Comparison of ENCODE assay signal across 9 mouse cellular contexts in the genomic region with DNA sequence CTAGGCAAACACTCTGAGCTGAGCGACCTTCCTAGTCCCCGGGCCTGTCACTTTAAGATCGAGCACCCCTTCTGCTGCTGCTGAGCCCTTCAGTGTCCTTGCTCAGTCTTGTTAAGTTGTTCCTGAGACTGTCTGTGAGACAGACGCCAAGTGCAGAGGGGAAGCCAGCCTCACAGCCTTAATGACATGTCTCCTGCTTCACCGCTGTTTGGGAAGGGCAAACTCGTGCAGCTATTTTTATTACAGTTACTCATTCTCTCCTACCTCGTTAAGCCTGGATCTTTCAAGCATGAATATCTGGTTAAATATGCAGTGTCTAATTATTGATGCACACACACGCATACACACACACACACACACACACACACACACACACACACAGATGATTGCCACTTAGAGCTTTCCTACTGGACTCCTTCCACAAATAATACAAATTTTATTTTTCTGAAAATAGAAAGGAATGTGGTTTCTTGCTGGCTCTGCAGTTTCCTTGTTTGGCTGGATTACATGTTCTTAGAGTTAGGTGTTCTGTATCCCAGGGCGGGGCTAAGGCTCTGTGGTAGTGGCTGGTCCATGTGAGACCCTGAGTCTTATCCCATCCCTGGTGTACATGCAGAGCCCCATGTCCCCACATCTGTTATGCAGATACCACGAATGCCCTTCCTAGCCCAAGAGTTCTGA. TPM values are rescaled to one million over a fixed set of nuclear protein-coding genes. Genes with fewer than 3 reads are reported as not detected.
A peak's percentile ranks its signal among the peaks of the same experiment; 100 is the strongest.
DNase-seq lines count a peak whose midpoint lies in the region; ATAC-seq lines count a peak whose summit lies in the region.
"Had no signal": no experiment of that assay in that cellular context is flagged by ENCODE, and none has a peak within 500 bp of the region (broad histone marks: within the 10 kb centered on the region; RNA-seq: fewer than 3 reads in every experiment).

No protein-coding gene starts in this region.

- H3K4me2 ChIP-seq in forebrain, embryonic 13.5 days, result no peak overlapping the region
- no peak overlapping the region for H3K4me2 ChIP-seq in hindbrain, embryonic 14.5 days (replicated peaks)
- peak overlapping the region; percentile 9; the same call in 1 of the 2 replicates for H3K4me2 ChIP-seq in limb, embryonic 13.5 days (replicated peaks)

- no peak overlapping the region for H3K4me3 ChIP-seq in forebrain, embryonic 13.5 days
- no peak overlapping the region for H3K4me3 ChIP-seq in hindbrain, embryonic 14.5 days (replicated peaks; ENCODE audit: low read length)
- H3K4me3 ChIP-seq in limb, embryonic 13.5 days, result no peak overlapping the region
- H3K4me3 ChIP-seq: erythroblast, embryonic 14.5 days had no signal

- peak overlapping the region; percentile 99 for H3K27ac ChIP-seq in forebrain, embryonic 13.5 days
- H3K27ac ChIP-seq in hindbrain, embryonic 14.5 days, result peak overlapping the region; percentile 96
- H3K27ac ChIP-seq in limb, embryonic 13.5 days, result peak overlapping the region; percentile 98

- no peaks in the 10 kb centered on the region for H3K27me3 ChIP-seq in forebrain, embryonic 13.5 days
- H3K27me3 ChIP-seq in hindbrain, embryonic 14.5 days (ENCODE audit: control insufficient read depth, insufficient read depth, low read length), result no peaks in the 10 kb centered on the region
- H3K27me3 ChIP-seq in limb, embryonic 13.5 days, result no peaks in the 10 kb centered on the region

- peaks cover 59% of the 10 kb centered on the region for H3K4me1 ChIP-seq in forebrain, embryonic 13.5 days
- H3K4me1 ChIP-seq in hindbrain, embryonic 14.5 days (replicated peaks; ENCODE audit: control insufficient read depth, insufficient read depth, low read length), result peaks cover 47% of the 10 kb centered on the region
- peaks cover 74% of the 10 kb centered on the region for H3K4me1 ChIP-seq in limb, embryonic 13.5 days

- 41% methylated on average over 10 of the region's 10 CpGs for WGBS in forebrain, embryonic 13.5 days
- 53% methylated on average over 10 of the region's 10 CpGs for WGBS in hindbrain, embryonic 14.5 days
- WGBS in limb, embryonic 13.5 days, result 33% methylated on average over 10 of the region's 10 CpGs

- H3K36me3 ChIP-seq in forebrain, embryonic 13.5 days (ENCODE audit: poor library complexity, severe bottlenecking), result no peaks in the 10 kb centered on the region
- no peaks in the 10 kb centered on the region for H3K36me3 ChIP-seq in hindbrain, embryonic 14.5 days (replicated peaks; ENCODE audit: control insufficient read depth, insufficient read depth)
- no peaks in the 10 kb centered on the region for H3K36me3 ChIP-seq in limb, embryonic 13.5 days

- ATAC-seq in forebrain, embryonic 13.5 days, result no peak
- ATAC-seq in hindbrain, embryonic 14.5 days (ENCODE audit: low FRiP score), result no peak
- ATAC-seq in limb, embryonic 13.5 days (ENCODE audit: low FRiP score, low read depth), result no peak

- H3K9me3 ChIP-seq in forebrain, embryonic 13.5 days (replicated peaks), result no peaks in the 10 kb centered on the region
- no peaks in the 10 kb centered on the region for H3K9me3 ChIP-seq in hindbrain, embryonic 14.5 days (ENCODE audit: control insufficient read depth, low read length)
- H3K9me3 ChIP-seq in limb, embryonic 13.5 days, result no peaks in the 10 kb centered on the region

- peak overlapping the region; percentile 6; the same call in 1 of the 2 replicates for H3K9ac ChIP-seq in forebrain, embryonic 13.5 days
- H3K9ac ChIP-seq in hindbrain, embryonic 14.5 days, result no peak overlapping the region
- H3K9ac ChIP-seq in limb, embryonic 13.5 days, result 0 out of 2 replicates have a peak overlapping the region, but pooled peaks have one; percentile 9

- DNase-seq in cerebellum, adult 11-12 months, result peak; percentile 19
- DNase-seq in cerebellum, postnatal 14 days, result no peak
- peak; percentile 29 for DNase-seq in 416B (ENCODE audit: low read depth)
- no peak for DNase-seq in hindbrain, embryonic 14.5 days (ENCODE audit: low spot score)
- no peak for DNase-seq in right cerebral cortex, postnatal 14 days
- DNase-seq in spleen, postnatal 4 days (ENCODE audit: low spot score in 2 of 2), result no peak

RNA-seq across cellular contexts. Expression of gene Hacl1, which starts 18.6 kb away (rescaled TPM):
- 7.7 and 8.9 TPM in 2 replicates for polyA plus RNA-seq in forebrain, embryonic 13.5 days (2015; fragmentation: Nextera tagmentation; extraction: Ambion mirVana)
- 8.8 and 13.4 TPM in 2 replicates for polyA plus RNA-seq in hindbrain, embryonic 14.5 days (2014; fragmentation: Nextera tagmentation; extraction: Ambion mirVana)
- polyA plus RNA-seq in limb, embryonic 13.5 days (2015; fragmentation: Nextera tagmentation; extraction: Ambion mirVana), result 15.3 and 15.7 TPM in 2 replicates

RNA-seq across cellular contexts. Expression of gene Btd, which starts 18.8 kb away (rescaled TPM):
- 12.5 and 12.7 TPM in 2 replicates for polyA plus RNA-seq in forebrain, embryonic 13.5 days (2015; fragmentation: Nextera tagmentation; extraction: Ambion mirVana)
- polyA plus RNA-seq in hindbrain, embryonic 14.5 days (2014; fragmentation: Nextera tagmentation; extraction: Ambion mirVana), result 20.3 and 20.9 TPM in 2 replicates
- 30.4 and 33.1 TPM in 2 replicates for polyA plus RNA-seq in limb, embryonic 13.5 days (2015; fragmentation: Nextera tagmentation; extraction: Ambion mirVana)

RNA-seq across cellular contexts. Expression of gene Gm49387, which starts 19.0 kb away (rescaled TPM):
- polyA plus RNA-seq in forebrain, embryonic 13.5 days (2015; fragmentation: Nextera tagmentation; extraction: Ambion mirVana), result not detected in 2 replicates
- polyA plus RNA-seq in hindbrain, embryonic 14.5 days (2014; fragmentation: Nextera tagmentation; extraction: Ambion mirVana), result 1.5 TPM in 1 of 2 replicates, not detected in the other
- polyA plus RNA-seq in limb, embryonic 13.5 days (2015; fragmentation: Nextera tagmentation; extraction: Ambion mirVana), result 0.47 and 1.6 TPM in 2 replicates
- polyA plus RNA-seq: erythroblast, embryonic 14.5 days had no signal

Comparison
In these comparisons a context has a peak if more than half of its experiments do, and no peak if none do; other contexts are left out.
1. DNase-seq: peak in cerebellum, adult 11-12 months (single experiment) and 416B (single experiment); none in cerebellum, postnatal 14 days (0 of 2), hindbrain, embryonic 14.5 days (single experiment), right cerebral cortex, postnatal 14 days (single experiment) and spleen, postnatal 4 days (0 of 2).
2. Peak in every context shown above with its lines, with median percentiles within 50 percentile points of each other: H3K27ac ChIP-seq.